Mouse (Mus musculus) heart, adult 10 weeks (tissue): Measurements from ENCODE around the gene Prl8a2. TPM values are rescaled to one million over a fixed set of nuclear protein-coding genes. Genes with fewer than 3 reads are reported as not detected.

Experiments used
- polyA plus RNA-seq: library from polyadenylated mRNA; stranded (reverse); fragments of 350-450 nt; fragmentation: Illumina TruSeq; extraction: RNeasy Lipid Tissue Mini Kit (QIAGEN cat#74804); gene quantifications from one replicate; pipeline ENCODE4 v1.2.3, GENCODE M21; 2014; ENCODE audit warnings: low read depth, low replicate concordance

Gene Prl8a2
- polyA plus RNA-seq, result not detected

GRCm38 (mm10) chr13:27345373-27345772 is at the start of gene Prl8a2:
TSS of gene Prl8a2 (plus strand) at chr13:27345673.

GRCm38 (mm10) chr13:27312334-27313225 is 32.9 kb upstream of the Prl8a2 start, which contains the start of gene Prl6a1:
TSS of gene Prl6a1 (plus strand) at chr13:27312627.

GRCm38 (mm10) chr13:27390746-27391145 is 45.3 kb downstream of the Prl8a2 start, which contains the start of gene Prl2b1:
TSS of gene Prl2b1 (minus strand) at chr13:27390846.

Other genes starting within 250 kb of the Prl8a2 start
- not detected for gene Prl3d2, start 224.0 kb upstream of the Prl8a2 start, polyA plus RNA-seq
- not detected for gene Prl3d3, start 188.9 kb upstream of the Prl8a2 start, polyA plus RNA-seq
- not detected for gene Prl3c1, start 149.0 kb upstream of the Prl8a2 start, polyA plus RNA-seq
- not detected for gene Prl3b1, start 103.8 kb upstream of the Prl8a2 start, polyA plus RNA-seq
- not detected for gene Prl3a1, start 86.2 kb upstream of the Prl8a2 start, polyA plus RNA-seq
- gene Prl6a1, start 33.0 kb upstream of the Prl8a2 start, polyA plus RNA-seq, result not detected
- gene Prl2b1, start 45.2 kb downstream of the Prl8a2 start, polyA plus RNA-seq, result not detected
- gene Prl8a6, start 93.0 kb downstream of the Prl8a2 start, polyA plus RNA-seq, result not detected
- not detected for gene Prl8a8, start 167.5 kb downstream of the Prl8a2 start, polyA plus RNA-seq
- gene Prl8a9, start 218.9 kb downstream of the Prl8a2 start, polyA plus RNA-seq, result not detected
- not detected for gene Prl8a1, start 236.5 kb downstream of the Prl8a2 start, polyA plus RNA-seq